Mouse (Mus musculus): Measurements from ENCODE around the gene Zdhhc19.

GRCm38 (mm10) chr16:32469404-32470105 is 26.5 kb upstream of the Zdhhc19 start:
- TF ChIP-seq CTCF (IDR thresholded peaks at IDR 0.05; ENCODE audit: control insufficient read depth, insufficient read depth, insufficient read length): no peak
- no peak for TF ChIP-seq USF1 (IDR thresholded peaks at IDR 0.05; ENCODE audit: low read depth)
- no peak for TF ChIP-seq MAX (IDR thresholded peaks at IDR 0.05)
- TF ChIP-seq MYOG (IDR thresholded peaks at IDR 0.05; ENCODE audit: control insufficient read depth, extremely low read depth, insufficient read length): no peak
- no peak for TF ChIP-seq MYOD1 (IDR thresholded peaks at IDR 0.05; ENCODE audit: control insufficient read depth, insufficient read length, low read depth)
- no peak for TF ChIP-seq CEBPB (IDR thresholded peaks at IDR 0.05; ENCODE audit: low read depth)
- no peak for TF ChIP-seq FOSL1 (IDR thresholded peaks at IDR 0.05; ENCODE audit: insufficient read depth, low read length, poor library complexity, severe bottlenecking)
